Mouse (Mus musculus) urinary bladder, postnatal 10 days (tissue): ENCODE results near the gene Irak3.
"Not testable (repeated sequence)": the region's sequence is repeated elsewhere in the genome, so short reads cannot be mapped to it uniquely, and the experiment has no call there.

Experiments
- DNase-seq: peaks from one replicate; pipeline ENCODE4 v3.0.0; 2022; ENCODE audit warnings: low spot score

The Irak3 gene

GRCm38 (mm10) chr10:120201961-120202402 is at the start of gene Irak3:
Gene Irak3, minus strand, starts transcription at chr10:120202130.
- DNase-seq, result peak; percentile 56

GRCm38 (mm10) chr10:120250911-120251683 is 49.2 kb upstream of the Irak3 start:
- DNase-seq, result no peak

DNA sequence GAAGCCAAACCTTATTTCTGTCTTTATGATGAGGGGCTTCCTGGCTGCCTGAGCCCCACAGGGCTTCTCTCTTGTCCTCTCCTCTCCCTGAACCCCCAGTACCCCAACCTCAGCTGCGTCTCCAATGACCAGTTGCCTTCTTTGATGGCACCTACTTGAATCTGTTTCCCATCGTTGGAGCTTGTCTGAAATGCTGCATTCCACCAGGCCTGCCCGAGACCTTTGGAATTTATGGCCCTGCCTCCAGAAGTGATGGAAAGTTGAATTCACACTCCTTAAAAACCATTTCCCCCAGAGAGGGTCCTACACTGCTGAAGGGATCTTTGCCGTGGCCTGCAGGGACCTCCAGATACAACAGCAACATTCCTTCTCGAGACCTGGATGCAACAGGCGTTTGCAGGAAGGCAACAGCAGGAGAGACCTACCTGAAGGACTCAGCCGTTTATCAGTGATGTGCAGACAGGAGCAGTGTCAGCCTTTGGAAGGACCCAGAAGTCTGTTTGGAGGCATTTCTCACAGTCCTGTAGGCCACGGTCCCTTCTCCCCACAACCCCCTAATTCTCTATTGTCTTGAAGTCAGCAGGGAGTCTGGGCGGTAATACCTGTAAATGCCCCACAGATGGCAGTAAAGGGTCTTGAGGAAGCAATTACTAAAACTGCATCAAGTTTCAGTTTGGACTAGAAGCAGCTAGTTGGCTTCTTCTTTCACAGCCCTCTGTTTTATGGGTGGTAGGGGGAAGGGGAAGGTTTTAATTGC is 45.2 kb upstream of the Irak3 start:
- DNase-seq, result no peak

DNA sequence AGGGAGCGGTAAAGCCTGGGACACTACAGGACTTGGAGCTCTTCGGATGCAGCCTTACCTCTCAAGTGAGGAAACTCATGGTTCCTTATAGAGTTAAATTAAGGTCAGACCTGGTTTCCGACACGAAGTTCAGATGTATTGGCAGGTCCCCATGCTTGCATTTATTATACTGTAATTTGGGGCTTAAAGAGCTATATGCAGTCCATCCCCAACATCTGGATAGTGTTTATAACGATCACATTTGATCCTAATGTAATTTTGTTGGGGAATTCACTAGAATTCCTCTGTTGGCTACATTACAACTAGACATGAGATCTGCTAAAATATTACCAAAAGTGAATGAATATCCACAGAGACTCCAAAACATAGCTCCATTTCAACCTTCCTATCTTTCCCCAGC is 43.8 kb upstream of the Irak3 start:
- DNase-seq, result no peak

DNA sequence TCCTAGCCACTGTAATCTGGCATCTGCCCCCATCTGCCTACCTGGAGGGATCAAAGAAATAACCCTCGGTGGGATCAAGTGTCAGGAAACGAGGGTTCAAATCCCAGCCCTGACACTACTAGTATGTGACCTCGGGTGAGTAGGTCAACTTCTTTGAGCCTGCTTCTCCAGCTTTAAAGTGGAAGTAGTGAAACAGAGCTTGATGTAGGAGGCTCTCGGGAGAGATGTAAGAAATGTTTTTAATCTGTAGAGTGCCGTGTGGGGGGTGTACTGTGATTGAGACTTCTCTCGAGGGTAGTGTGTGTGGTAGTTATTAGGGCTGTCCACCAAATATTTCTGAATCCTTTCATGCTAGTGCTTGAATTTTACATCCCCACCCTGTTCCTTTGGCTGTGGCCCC is 40.5 kb upstream of the Irak3 start:
- no peak for DNase-seq

DNA sequence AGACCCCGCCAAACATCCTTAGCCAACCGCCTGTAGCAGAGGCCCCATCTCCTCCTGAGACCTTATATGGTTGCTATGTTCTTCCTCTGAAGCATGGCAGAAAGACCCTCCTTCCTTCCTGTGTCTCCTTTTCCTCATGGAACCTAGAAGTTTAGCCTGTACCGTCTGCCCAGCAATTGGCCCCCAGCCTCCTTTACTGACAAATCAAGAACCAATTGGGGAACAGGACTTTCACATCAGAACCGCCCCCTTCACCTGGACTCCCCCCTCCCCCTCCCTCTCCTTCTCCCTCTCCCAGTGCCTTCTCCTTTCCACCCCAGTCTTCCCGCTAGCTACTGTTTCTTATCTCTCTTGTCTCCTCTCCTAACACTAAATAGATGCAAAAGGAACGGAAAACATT is 37.5 kb upstream of the Irak3 start:
- DNase-seq, result no peak

DNA sequence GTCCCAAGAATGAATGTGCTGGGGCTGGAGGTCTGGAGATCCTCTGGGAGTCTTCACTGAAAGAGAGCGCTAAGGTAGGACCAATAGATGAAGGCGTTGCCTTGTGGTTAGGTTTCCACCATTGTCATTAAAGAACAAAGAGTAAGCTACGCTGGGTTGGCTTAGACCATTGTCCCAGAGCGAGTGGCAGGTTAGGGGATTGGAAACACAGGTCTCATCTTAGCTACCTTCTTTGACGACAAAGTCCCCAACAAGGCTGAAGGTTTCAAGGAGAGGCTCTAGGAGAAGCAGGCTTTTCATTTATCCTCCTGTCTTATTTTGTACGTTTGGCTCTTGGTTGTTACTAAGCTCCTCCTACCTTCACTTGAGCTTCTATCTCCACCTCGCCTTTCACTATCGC is 36.3 kb upstream of the Irak3 start:
- no peak for DNase-seq

- no peak for DNase-seq
Measured at GRCm38 (mm10) chr10:120236855-120237254, 34.9 kb upstream of the Irak3 start.

- no peak for DNase-seq
Measured at GRCm38 (mm10) chr10:120233655-120234367, 31.9 kb upstream of the Irak3 start.

DNA sequence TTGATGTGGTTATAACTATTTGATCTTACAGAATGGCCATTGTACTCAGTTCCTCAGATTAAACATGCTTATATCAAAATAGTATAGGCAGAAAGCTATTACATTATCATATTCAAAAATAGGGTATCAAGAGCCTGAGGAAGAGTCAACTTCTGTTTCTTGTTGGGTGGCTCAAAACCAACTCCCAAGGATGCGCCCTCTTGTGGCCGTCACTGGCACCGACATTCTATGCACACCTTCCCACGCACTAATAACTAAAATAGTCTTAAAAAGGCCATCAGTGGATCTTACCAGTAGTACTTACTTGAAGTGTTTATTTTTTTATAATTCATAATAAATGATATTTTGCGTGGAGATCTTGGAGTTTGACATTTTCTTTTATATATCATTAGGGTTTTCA is 29.8 kb upstream of the Irak3 start:
- no peak for DNase-seq

DNA sequence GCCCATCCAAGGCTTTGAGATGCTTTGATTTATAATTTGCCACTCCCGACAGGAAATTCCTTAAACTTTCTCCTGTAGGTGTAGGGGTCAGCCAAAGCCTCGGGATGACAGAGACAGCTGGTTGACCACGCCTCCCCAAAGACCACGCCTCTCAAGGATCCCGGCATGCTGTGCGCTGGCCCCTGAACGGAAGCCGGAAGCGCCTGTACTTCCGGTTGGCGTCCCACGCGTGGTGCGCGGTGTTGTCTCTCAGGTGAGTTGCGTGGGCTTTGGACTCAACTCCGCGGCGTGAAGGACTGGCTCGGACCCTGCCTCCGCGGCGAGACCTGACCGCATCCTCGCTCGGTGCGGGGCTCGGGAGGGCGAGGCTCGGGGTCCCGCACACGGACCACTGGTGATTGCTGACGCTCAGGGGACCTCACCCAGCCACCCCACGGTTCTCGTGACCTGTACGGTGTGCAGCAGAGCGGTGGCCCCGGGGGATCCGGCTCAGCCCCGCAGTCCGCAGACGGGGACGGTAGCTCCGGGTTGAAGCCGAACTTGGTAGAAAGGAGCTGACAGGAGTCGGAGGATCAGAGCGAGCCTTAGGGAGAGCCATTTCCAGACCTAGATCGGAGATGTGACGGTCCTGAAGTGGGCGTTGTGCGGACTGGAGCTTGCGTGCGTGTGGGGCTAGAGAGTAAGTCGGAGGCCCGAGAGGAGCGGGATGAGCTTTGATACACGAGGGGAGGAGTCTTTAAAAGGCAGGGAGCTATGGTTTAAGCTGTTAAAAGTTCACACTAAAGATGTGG is 25.1 kb upstream of the Irak3 start, which contains the start of gene Llph:
Llph (plus strand) TSS at position 200 of the 791 bp plus-strand sequence.
- DNase-seq, result peak; percentile 56

DNA sequence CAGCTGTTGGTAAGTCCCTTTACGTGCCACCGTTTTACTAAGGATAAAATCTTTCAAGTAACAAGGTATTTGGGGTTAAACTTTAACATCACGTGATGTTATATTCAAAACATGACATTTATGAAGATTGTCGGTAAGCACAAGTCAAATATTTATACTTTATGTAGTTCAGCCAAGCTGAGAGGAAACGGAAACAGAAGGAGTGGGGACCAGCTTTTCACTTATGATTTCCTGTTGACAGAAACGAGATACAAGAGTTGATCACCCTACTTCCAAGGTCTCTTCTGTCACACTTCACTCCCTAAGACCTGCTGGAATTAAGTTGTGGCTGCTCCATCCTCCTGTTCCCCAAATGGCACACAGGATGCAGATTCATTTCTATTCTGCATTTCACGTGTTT is 18.8 kb upstream of the Irak3 start:
- no peak for DNase-seq

- no peak for DNase-seq
Measured at GRCm38 (mm10) chr10:120219578-120220359, 17.8 kb upstream of the Irak3 start.

DNA sequence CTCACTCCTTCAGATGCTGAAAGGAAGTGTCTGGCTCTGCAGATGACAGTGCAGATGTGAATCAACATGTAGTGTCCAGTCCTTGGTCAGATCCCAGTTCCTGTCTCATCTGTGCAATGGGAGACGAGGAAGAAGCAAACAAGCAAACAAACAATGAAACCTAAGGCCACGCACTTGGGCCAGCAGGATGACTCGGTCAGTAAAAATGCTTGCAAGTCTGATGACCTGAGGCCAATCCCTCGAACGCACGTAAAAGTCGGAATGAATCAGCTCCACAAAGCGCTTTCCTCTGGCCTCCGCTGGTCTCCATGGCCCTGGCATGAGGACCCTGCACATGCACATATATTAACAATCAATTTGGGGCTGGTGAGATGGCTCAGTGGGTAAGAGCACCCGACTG is 17.1 kb upstream of the Irak3 start:
- DNase-seq, result no peak

DNA sequence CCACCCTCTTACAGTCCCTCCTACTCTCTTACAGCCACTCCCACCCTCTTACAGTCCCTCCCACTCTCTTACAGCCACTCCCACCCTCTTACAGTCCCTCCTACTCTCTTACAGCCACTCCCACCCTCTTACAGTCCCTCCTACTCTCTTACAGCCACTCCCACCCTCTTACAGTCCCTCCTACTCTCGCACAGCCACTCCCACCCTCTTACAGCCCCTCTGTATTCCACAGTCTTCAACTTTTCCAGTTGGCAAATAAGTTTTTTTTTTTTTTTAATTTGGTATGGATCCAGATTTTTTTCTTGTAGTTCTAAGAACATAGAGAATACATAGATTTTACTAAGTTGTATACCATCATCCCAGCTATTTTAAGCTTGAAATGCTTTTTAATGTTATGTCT is 15.2 kb upstream of the Irak3 start:
- DNase-seq, result not testable (repeated sequence)

DNA sequence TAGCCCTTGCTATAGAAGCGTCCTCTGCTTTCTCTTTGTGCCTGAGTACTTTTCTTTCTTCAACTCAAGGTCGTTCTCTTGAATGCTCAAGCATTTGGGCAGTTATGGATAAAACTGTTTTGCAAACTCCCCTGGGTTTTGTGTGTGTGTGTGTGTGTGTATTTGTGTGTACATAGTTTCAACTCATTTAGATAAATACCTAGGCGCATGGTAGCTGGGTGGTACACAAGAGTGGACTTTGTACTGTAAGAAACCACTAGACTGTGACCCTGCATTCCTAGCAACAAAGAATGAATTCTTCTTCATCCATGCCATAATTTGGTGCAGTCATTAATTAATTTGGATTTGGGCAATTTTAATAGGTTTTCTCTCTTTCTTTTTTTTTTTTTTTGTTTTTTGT is 8.2 kb upstream of the Irak3 start:
- no peak for DNase-seq

GRCm38 (mm10) chr10:120209539-120209925 is 7.6 kb upstream of the Irak3 start:
- no peak for DNase-seq

- DNase-seq, result peak; percentile 57
Measured at GRCm38 (mm10) chr10:120208575-120209538, 6.9 kb upstream of the Irak3 start.

DNA sequence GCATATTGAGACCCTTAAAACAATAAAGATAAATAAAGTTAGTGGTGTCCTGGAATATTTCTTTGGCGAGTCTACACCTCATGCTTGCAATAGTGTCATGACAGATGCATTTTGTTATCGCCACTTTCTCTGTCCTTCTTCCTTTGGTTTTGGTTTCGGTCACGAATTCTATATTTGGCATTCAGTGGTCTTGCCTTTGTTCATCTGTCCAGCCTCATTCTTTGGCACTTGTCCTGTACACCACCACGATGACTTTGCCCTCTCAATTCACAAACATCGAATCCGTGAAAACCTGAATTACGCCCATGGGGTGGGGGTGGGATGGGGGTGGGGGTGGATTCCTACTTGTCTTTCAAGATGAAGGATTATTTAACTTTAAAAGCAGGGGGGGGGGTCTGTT is 6.1 kb upstream of the Irak3 start:
- no peak for DNase-seq
